Mouse (Mus musculus): ENCODE results near the gene Nfic. TPM values are rescaled to one million over a fixed set of nuclear protein-coding genes. Genes with fewer than 3 reads are reported as not detected.
A peak's percentile ranks its signal among the peaks of the same experiment; 100 is the strongest.

Gene Nfic
- polyA plus RNA-seq, 1 experiment from 2014 or later = 15.4 TPM

DNA sequence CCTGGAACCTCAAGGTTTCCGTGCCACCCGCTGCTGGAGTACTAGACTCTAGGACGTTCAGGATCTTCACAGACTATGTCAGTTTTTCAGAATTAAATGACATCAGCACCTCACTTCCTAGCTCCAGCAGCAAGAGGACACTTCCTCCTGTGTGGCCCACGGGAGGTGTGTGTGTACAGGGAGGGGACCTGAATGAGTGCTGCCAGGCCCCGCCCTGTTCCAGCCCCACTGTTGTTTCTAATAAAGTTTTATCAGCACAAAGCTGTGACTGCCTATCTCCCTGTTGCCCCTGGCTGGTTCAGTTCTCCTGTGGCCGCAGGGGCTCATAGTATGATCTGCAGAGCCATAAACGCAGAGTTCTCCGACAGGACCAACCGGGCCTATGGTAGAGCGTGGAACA, 19.0 kb upstream of the Nfic start:
- Histone ChIP-seq H3K4me2 (ENCODE audit: low read length) (no peak overlapping the region), H3K4me3 (ENCODE audit: low read depth, low read length) (no peak overlapping the region), H3K9me3 (replicated peaks; ENCODE audit: control insufficient read depth, low read length, poor library complexity, severe bottlenecking) (no peaks in the 10 kb centered on the region), H3K4me1 (ENCODE audit: control insufficient read depth, insufficient read depth, low read length) (peaks cover 55% of the 10 kb centered on the region), H3K36me3 (ENCODE audit: control insufficient read depth, insufficient read depth, low read length) (peaks cover 9% of the 10 kb centered on the region), H3K9ac (ENCODE audit: low read depth, low read length) (no peak overlapping the region), H3K27me3 (ENCODE audit: control insufficient read depth, insufficient read depth, low read depth, low read length) (no peaks in the 10 kb centered on the region), H3K27ac (ENCODE audit: low read length) (no peak overlapping the region)
- no peak for ATAC-seq
- 83% methylated on average over 10 of the region's 10 CpGs for WGBS

DNA sequence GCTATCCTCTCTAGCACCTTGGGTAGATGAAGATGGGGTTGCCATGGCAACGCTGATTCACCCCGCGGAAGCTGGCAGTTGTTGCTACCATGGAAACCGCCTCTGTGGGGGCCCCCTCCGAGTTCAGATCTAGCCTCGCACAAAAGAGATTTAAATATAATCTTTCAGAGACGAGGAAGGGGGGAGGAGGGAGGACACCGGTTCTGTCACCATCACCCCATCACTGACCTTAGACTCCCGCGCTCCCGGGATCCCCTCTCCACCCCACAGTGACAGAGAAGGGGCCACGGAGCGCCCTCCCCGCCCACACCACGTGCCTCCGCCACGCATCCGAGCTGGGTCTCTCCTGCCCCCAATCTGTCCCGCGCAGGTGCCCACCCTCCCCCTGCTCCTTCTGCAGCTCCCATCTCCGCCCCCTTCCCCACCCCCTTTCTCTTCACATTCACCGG, 17.6 kb upstream of the Nfic start:
- Histone ChIP-seq H3K9me3 (replicated peaks; ENCODE audit: control insufficient read depth, low read length, poor library complexity, severe bottlenecking) (no peaks in the 10 kb centered on the region), H3K27me3 (ENCODE audit: control insufficient read depth, insufficient read depth, low read depth, low read length) (no peaks in the 10 kb centered on the region), H3K27ac (ENCODE audit: low read length) (peak overlapping the region; percentile 97), H3K4me1 (ENCODE audit: control insufficient read depth, insufficient read depth, low read length) (peaks cover 44% of the 10 kb centered on the region), H3K4me3 (ENCODE audit: low read depth, low read length) (peak overlapping the region; percentile 47), H3K4me2 (ENCODE audit: low read length) (peak overlapping the region; percentile 86), H3K36me3 (ENCODE audit: control insufficient read depth, insufficient read depth, low read length) (peaks cover 15% of the 10 kb centered on the region), H3K9ac (ENCODE audit: low read depth, low read length) (peak overlapping the region; percentile 74)
- ATAC-seq = peak; percentile 83
- WGBS = 2% methylated on average over 20 of the region's 22 CpGs

DNA sequence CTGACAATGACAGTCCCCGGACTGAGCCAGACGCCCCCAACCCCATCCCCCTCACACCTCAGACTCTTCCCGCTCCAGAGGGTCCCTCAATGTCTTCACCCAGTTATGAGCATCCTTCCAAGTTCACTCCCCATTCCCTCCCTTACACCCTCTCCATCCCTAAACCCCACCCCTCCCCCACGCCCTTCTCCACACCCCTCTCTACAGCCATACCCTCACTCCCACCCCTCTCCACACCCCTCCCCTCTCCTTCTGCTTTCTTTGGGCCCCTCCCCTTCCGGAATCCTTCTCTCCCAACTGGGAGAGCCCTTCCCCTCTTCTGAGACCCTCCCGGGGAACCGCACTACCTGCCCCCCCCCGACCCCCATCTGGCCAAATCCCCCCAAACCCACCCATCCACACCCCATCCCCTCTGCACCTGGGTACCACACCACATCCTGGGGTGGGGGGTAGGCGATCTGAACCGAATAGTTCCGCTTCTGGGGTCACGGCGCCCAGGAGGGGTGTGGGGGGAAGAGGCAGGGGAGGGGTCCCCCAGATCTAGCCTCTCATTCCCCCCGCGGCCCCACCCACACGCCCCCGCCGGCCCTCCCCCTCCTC, 17.1 kb upstream of the Nfic start:
- peak; percentile 47 for ATAC-seq
- no peaks in the 10 kb centered on the region for H3K9me3 ChIP-seq (replicated peaks; ENCODE audit: control insufficient read depth, low read length, poor library complexity, severe bottlenecking)
- peak overlapping the region; percentile 97 for H3K27ac ChIP-seq (ENCODE audit: low read length)
- no peaks in the 10 kb centered on the region for H3K27me3 ChIP-seq (ENCODE audit: control insufficient read depth, insufficient read depth, low read depth, low read length)
- peaks cover 39% of the 10 kb centered on the region for H3K4me1 ChIP-seq (ENCODE audit: control insufficient read depth, insufficient read depth, low read length)
- 3% methylated on average over 9 of the region's 18 CpGs for WGBS
- peak overlapping the region; percentile 86 for H3K4me2 ChIP-seq (ENCODE audit: low read length)
- peak overlapping the region; percentile 47 for H3K4me3 ChIP-seq (ENCODE audit: low read depth, low read length)
- H3K9ac ChIP-seq (ENCODE audit: low read depth, low read length) = peak overlapping the region; percentile 74
- H3K36me3 ChIP-seq (ENCODE audit: control insufficient read depth, insufficient read depth, low read length) = peaks cover 20% of the 10 kb centered on the region

DNA sequence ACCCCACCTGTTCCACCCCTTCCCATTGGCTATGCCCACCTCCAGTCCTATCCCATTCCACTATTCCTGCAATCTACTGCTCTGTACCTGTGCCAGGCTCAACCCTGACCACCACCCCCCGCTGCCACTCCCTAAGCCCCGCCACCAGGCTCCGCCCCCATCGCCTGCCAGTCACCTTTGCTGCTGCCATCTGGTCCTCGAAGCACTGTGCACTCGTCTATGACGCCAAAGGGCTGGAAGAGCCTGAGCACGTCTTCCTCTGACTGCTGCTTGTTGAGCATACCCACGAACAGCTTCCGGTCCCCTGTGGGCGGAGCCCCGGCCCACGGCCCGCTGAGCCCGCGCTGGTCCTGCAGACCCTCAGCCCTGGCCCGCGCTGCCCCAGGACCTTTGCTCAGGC, 15.0 kb upstream of the Nfic start:
- H3K36me3 ChIP-seq (ENCODE audit: control insufficient read depth, insufficient read depth, low read length) = peaks cover 23% of the 10 kb centered on the region
- H3K4me1 ChIP-seq (ENCODE audit: control insufficient read depth, insufficient read depth, low read length) = peaks cover 32% of the 10 kb centered on the region
- no peaks in the 10 kb centered on the region for H3K27me3 ChIP-seq (ENCODE audit: control insufficient read depth, insufficient read depth, low read depth, low read length)
- no peak overlapping the region for H3K27ac ChIP-seq (ENCODE audit: low read length)
- WGBS = 64% methylated on average over 18 of the region's 18 CpGs
- no peak overlapping the region for H3K9ac ChIP-seq (ENCODE audit: low read depth, low read length)
- no peak overlapping the region; the same call in 1 of the 2 replicates for H3K4me2 ChIP-seq (ENCODE audit: low read length)
- H3K4me3 ChIP-seq (ENCODE audit: low read depth, low read length) = no peak overlapping the region
- ATAC-seq = no peak
- no peaks in the 10 kb centered on the region for H3K9me3 ChIP-seq (replicated peaks; ENCODE audit: control insufficient read depth, low read length, poor library complexity, severe bottlenecking)

DNA sequence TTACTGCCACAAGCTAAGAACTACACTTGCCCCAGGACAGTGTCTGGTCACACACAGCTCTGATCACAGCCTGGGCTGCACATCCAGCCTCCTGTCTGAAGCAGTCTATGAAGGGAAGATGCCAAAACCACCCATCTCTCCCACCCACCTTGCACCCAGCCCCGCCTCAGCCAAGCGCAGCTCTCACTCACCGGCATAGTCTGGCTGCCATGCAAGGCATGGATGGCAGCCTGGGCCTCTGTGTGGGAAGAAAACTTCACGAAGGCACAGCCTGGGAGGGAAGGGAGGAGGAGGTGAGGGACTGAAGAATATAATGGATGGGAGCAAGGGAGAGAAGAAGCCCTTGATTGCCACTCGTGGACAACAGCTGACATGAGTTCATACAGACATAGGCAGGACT, 13.8 kb upstream of the Nfic start:
- no peak overlapping the region for H3K27ac ChIP-seq (ENCODE audit: low read length)
- H3K4me2 ChIP-seq (ENCODE audit: low read length) = no peak overlapping the region
- peaks cover 19% of the 10 kb centered on the region for H3K36me3 ChIP-seq (ENCODE audit: control insufficient read depth, insufficient read depth, low read length)
- no peak overlapping the region for H3K4me3 ChIP-seq (ENCODE audit: low read depth, low read length)
- no peaks in the 10 kb centered on the region for H3K9me3 ChIP-seq (replicated peaks; ENCODE audit: control insufficient read depth, low read length, poor library complexity, severe bottlenecking)
- H3K27me3 ChIP-seq (ENCODE audit: control insufficient read depth, insufficient read depth, low read depth, low read length) = no peaks in the 10 kb centered on the region
- peaks cover 34% of the 10 kb centered on the region for H3K4me1 ChIP-seq (ENCODE audit: control insufficient read depth, insufficient read depth, low read length)
- WGBS = 88% methylated on average over 5 of the region's 5 CpGs
- ATAC-seq = no peak
- H3K9ac ChIP-seq (ENCODE audit: low read depth, low read length) = no peak overlapping the region

DNA sequence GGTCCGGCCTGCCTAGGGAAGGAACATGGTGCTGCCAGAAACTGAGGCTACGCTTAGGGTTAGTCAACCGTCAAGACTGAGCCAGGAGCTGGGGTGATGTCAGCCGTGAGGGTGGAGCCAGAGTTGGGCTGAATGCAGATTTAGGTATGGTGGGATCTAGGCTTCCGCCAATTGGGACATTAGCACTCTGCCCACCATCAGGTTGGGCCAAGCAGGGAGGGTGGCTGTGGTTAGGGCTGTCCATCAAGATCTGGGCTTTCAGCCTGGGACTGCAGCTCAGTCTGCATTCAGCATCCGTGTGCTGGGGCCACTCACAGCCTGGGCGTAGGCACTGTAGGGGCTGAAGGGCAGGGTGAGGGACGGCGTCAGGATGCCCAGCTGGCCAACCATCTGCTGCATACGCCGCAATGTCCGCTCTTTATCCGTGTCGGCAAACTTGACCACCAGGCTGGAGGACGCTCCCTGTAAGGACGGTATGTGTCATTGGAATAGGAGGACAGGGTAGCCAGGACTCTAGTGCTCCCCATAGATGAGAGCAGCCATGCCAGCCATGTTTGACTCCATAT, 12.3 kb upstream of the Nfic start:
- no peak overlapping the region for H3K4me3 ChIP-seq (ENCODE audit: low read depth, low read length)
- H3K9me3 ChIP-seq (replicated peaks; ENCODE audit: control insufficient read depth, low read length, poor library complexity, severe bottlenecking) = no peaks in the 10 kb centered on the region
- no peak overlapping the region for H3K9ac ChIP-seq (ENCODE audit: low read depth, low read length)
- no peaks in the 10 kb centered on the region for H3K27me3 ChIP-seq (ENCODE audit: control insufficient read depth, insufficient read depth, low read depth, low read length)
- H3K27ac ChIP-seq (ENCODE audit: low read length) = no peak overlapping the region
- H3K4me2 ChIP-seq (ENCODE audit: low read length) = no peak overlapping the region
- WGBS = 86% methylated on average over 16 of the region's 16 CpGs
- no peak for ATAC-seq
- H3K36me3 ChIP-seq (ENCODE audit: control insufficient read depth, insufficient read depth, low read length) = peaks cover 19% of the 10 kb centered on the region
- H3K4me1 ChIP-seq (ENCODE audit: control insufficient read depth, insufficient read depth, low read length) = peaks cover 25% of the 10 kb centered on the region

DNA sequence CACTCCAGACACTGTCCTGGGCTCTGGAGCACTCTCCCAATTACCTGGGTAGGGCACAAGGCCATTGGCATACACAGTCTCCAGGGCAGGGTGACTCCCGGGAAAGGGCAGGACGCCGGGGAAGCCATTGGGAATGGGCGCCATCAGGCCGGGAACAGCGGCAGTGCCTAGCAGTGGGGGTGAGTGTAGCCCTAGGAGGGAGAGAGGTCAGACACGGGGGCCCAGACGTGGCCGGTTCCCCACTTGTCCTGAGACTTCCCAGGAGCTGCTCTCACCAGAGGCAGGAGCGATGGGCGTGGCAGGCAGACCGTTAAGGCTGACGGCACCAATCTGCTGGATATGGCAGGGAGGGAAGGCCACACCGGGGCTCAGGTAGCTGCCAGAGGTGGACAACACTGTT, 11.4 kb upstream of the Nfic start:
- Histone ChIP-seq H3K27me3 (ENCODE audit: control insufficient read depth, insufficient read depth, low read depth, low read length) (no peaks in the 10 kb centered on the region), H3K9me3 (replicated peaks; ENCODE audit: control insufficient read depth, low read length, poor library complexity, severe bottlenecking) (no peaks in the 10 kb centered on the region), H3K4me1 (ENCODE audit: control insufficient read depth, insufficient read depth, low read length) (peaks cover 17% of the 10 kb centered on the region), H3K27ac (ENCODE audit: low read length) (no peak overlapping the region), H3K36me3 (ENCODE audit: control insufficient read depth, insufficient read depth, low read length) (peaks cover 22% of the 10 kb centered on the region), H3K9ac (ENCODE audit: low read depth, low read length) (no peak overlapping the region), H3K4me2 (ENCODE audit: low read length) (no peak overlapping the region), H3K4me3 (ENCODE audit: low read depth, low read length) (no peak overlapping the region)
- no peak for ATAC-seq
- WGBS = 73% methylated on average over 14 of the region's 14 CpGs

DNA sequence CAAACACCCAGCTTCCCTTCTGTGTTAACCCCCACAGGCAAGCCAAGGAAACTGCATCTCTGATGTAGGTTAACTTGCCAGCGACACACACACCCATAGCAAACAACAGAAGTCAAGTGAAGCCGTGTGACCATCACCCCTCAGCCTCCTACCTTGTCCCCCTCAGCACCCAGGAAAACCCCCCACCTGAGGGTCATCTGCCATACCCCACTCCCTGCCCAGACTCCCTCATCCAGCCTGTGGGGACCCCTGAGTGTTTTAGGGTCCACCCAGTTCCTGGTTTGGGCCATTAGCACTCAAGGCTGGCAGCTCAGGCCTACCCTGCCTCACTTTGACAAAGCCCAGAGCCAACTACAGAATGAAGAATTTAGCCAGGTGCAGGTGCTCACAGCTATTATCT, 10.6 kb upstream of the Nfic start:
- no peaks in the 10 kb centered on the region for H3K9me3 ChIP-seq (replicated peaks; ENCODE audit: control insufficient read depth, low read length, poor library complexity, severe bottlenecking)
- no peak overlapping the region for H3K27ac ChIP-seq (ENCODE audit: low read length)
- no peak for ATAC-seq
- H3K4me3 ChIP-seq (ENCODE audit: low read depth, low read length) = no peak overlapping the region
- WGBS = 85% methylated on average over 2 of the region's 2 CpGs
- no peaks in the 10 kb centered on the region for H3K27me3 ChIP-seq (ENCODE audit: control insufficient read depth, insufficient read depth, low read depth, low read length)
- H3K36me3 ChIP-seq (ENCODE audit: control insufficient read depth, insufficient read depth, low read length) = peaks cover 22% of the 10 kb centered on the region
- H3K4me1 ChIP-seq (ENCODE audit: control insufficient read depth, insufficient read depth, low read length) = peaks cover 13% of the 10 kb centered on the region
- no peak overlapping the region for H3K9ac ChIP-seq (ENCODE audit: low read depth, low read length)
- no peak overlapping the region for H3K4me2 ChIP-seq (ENCODE audit: low read length)

DNA sequence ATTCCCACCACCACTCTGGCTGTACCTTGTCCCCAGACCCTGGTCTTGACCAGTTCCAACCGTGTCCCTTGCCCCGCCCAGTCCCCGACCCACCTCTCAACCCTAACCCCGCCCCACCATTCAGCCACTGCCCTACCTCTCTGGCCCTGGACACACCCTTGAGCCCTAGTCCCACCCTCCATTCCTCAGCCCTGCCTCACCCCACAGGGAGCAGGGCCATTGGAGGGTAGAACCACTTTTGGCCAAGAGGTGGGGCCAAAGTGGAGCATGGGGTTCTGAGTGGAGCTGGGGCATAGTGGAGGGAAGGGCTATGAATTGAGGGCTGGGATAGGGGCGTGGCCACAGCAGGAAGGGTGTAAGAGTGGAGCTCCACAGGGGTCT, 9.8 kb upstream of the Nfic start:
- no peaks in the 10 kb centered on the region for H3K9me3 ChIP-seq (replicated peaks; ENCODE audit: control insufficient read depth, low read length, poor library complexity, severe bottlenecking)
- peaks cover 22% of the 10 kb centered on the region for H3K36me3 ChIP-seq (ENCODE audit: control insufficient read depth, insufficient read depth, low read length)
- H3K4me3 ChIP-seq (ENCODE audit: low read depth, low read length) = no peak overlapping the region
- peaks cover 6% of the 10 kb centered on the region; the same call in 1 of the 2 replicates for H3K4me1 ChIP-seq (ENCODE audit: control insufficient read depth, insufficient read depth, low read length)
- no peak overlapping the region for H3K27ac ChIP-seq (ENCODE audit: low read length)
- ATAC-seq = peak; percentile 9; the same call in 1 of the 2 replicates
- H3K4me2 ChIP-seq (ENCODE audit: low read length) = no peak overlapping the region
- 6% methylated on average over 5 of the region's 5 CpGs for WGBS
- no peaks in the 10 kb centered on the region for H3K27me3 ChIP-seq (ENCODE audit: control insufficient read depth, insufficient read depth, low read depth, low read length)
- H3K9ac ChIP-seq (ENCODE audit: low read depth, low read length) = no peak overlapping the region

All from midbrain, embryonic 16.5 days (tissue).